Mouse (Mus musculus): ENCODE data around the gene Bcat1. TPM values are rescaled to one million over a fixed set of nuclear protein-coding genes. Genes with fewer than 3 reads are reported as not detected.

The Bcat1 gene
- polyA plus RNA-seq, 1 experiment from 2014 or later = 135 TPM

DNA sequence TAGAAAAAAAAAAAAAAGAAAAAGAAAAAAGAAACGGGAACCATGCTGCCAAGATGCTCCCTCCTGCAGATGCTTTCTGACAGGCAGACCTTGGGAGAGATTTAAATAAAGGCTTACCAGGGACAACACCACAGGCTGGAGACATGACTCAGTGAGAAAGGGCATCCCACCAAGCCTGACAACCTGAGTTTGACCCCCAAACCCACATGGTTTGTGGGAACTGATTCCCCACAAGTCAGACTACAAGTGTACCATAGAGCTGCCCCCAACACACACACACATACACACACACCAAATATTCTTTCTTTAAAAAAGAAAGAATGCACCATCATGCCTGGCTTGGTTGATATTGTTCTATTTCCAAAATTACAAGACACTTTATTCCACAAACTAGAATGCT is 11.9 kb downstream of the Bcat1 start:
- 82% methylated on average over 1 of the region's 1 CpGs for WGBS
- Histone ChIP-seq H3K27ac (no peak overlapping the region), H3K36me3 (replicated peaks) (peaks cover 27% of the 10 kb centered on the region), H3K4me1 (peaks cover 10% of the 10 kb centered on the region), H3K27me3 (ENCODE audit: poor library complexity, severe bottlenecking) (no peaks in the 10 kb centered on the region), H3K4me3 (no peak overlapping the region), H3K9me3 (no peaks in the 10 kb centered on the region)
- no peak for DNase-seq (ENCODE audit: extremely low spot score, low spot score)

DNA sequence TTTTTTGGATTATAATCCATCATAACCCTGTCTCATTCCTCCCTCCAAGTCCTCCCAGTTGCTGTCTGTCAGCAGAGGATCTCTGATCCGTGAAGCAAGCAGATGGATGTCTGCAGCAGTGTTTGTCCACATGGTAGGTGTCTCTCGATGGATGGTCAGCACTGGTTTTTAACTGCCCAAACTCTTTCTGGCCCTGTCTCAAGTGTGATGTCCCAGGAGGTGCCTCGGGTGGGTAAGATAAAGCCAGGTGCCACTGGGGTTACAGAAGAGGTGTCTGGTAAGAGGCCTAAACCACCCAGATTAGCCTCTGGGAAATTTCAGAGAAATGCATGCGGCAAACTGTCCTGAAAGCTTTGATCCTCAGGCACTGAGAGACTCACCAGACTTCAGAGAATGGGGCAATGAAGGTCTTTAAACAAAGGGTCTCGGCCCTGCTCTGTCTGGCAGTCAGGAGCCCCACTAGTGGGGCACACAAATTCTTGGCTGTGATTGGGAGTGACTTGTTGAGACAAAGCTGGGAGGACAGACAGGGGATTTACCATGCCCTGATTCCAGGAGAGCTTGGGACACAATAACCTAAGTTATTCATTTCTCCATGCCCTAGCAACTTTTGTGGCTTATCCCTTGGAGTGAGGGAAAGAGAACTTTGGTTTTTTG is 12.6 kb downstream of the Bcat1 start:
- DNase-seq (ENCODE audit: extremely low spot score, low spot score) = no peak
- Histone ChIP-seq H3K9me3 (no peaks in the 10 kb centered on the region), H3K4me1 (peaks cover 10% of the 10 kb centered on the region), H3K4me3 (no peak overlapping the region), H3K27me3 (ENCODE audit: poor library complexity, severe bottlenecking) (no peaks in the 10 kb centered on the region), H3K27ac (0 out of 2 replicates have a peak overlapping the region, but pooled peaks have one; percentile 44), H3K36me3 (replicated peaks) (peaks cover 27% of the 10 kb centered on the region)
- WGBS = 66% methylated on average over 5 of the region's 5 CpGs

DNA sequence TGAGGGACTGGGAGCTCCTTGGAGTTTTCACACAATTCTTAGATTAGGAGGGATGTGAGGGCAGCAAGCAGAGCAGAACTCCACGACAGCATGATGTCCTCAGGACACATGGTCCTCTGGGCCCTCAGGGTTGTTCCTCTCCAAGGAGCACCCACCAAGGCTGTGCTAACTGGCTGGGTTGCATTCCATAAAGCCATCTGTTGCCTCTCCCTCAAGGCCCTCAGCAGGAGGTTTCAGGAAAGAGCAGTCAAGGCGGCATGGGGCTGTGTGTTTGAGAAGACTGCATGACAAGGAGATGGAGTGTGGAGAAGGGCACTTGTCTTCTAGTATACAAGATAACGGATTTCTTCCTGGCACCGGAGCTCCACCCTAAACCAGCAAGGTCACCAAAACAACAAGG is 13.2 kb downstream of the Bcat1 start:
- Histone ChIP-seq H3K27ac (no peak overlapping the region), H3K36me3 (replicated peaks) (peaks cover 31% of the 10 kb centered on the region)
- 72% methylated on average over 4 of the region's 4 CpGs for WGBS

DNA sequence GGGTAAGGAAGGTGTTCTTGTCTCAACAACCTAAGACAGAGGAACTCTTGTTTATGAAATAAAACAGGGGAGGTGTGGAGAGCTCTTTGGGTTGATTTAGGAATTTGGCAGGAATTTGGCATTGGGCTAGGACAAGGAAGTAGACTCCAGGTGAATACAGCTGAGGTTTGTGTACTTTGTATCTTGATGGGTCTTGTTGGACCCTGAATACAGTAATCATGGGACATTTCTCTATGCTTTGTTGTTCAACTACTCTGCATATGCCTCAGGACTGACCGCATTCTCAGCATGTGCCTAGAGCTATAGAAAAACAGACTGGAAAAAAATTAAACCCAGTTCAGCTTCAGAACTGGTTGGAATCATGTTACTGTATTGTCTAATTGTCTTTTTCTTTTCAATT is 14.6 kb downstream of the Bcat1 start:
- 98% methylated on average over 1 of the region's 1 CpGs for WGBS
- Histone ChIP-seq H3K9me3 (no peaks in the 10 kb centered on the region), H3K4me3 (no peak overlapping the region), H3K27ac (no peak overlapping the region), H3K36me3 (replicated peaks) (peaks cover 27% of the 10 kb centered on the region), H3K27me3 (ENCODE audit: poor library complexity, severe bottlenecking) (no peaks in the 10 kb centered on the region), H3K4me1 (peaks cover 10% of the 10 kb centered on the region)
- DNase-seq (ENCODE audit: extremely low spot score, low spot score) = no peak

More for the DNA sequence above, 13.2 kb downstream of the Bcat1 start:
- Histone ChIP-seq H3K9me3 (no peaks in the 10 kb centered on the region), H3K4me3 (no peak overlapping the region), H3K4me1 (peaks cover 10% of the 10 kb centered on the region), H3K27me3 (ENCODE audit: poor library complexity, severe bottlenecking) (no peaks in the 10 kb centered on the region)
- DNase-seq (ENCODE audit: extremely low spot score, low spot score) = no peak

DNA sequence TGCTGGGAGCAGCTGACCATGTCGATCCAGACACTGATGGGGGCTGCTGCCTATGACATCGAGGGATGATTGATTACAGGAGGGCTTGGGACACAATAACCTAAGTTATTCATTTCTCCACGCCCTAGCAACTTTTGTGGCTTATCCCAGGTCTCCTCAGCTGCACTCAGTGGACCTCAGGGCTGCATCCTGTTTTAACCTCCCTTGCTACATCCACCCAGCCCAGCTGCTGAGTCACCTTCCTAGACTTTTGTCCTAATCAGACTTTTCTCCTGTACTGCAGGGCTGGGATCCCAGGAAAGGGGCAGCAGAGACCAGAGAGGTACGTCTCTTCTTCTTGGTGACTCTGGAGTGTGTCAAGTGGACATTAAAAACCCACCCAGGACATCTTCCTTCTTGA is 19.9 kb downstream of the Bcat1 start:
- H3K9me3 ChIP-seq = no peaks in the 10 kb centered on the region
- no peak for DNase-seq (ENCODE audit: extremely low spot score, low spot score)
- H3K27ac ChIP-seq = no peak overlapping the region
- WGBS = 79% methylated on average over 4 of the region's 4 CpGs
- H3K27me3 ChIP-seq (ENCODE audit: poor library complexity, severe bottlenecking) = no peaks in the 10 kb centered on the region
- H3K36me3 ChIP-seq (replicated peaks) = peaks cover 18% of the 10 kb centered on the region
- H3K4me1 ChIP-seq = peaks cover 10% of the 10 kb centered on the region
- H3K4me3 ChIP-seq = no peak overlapping the region

DNA sequence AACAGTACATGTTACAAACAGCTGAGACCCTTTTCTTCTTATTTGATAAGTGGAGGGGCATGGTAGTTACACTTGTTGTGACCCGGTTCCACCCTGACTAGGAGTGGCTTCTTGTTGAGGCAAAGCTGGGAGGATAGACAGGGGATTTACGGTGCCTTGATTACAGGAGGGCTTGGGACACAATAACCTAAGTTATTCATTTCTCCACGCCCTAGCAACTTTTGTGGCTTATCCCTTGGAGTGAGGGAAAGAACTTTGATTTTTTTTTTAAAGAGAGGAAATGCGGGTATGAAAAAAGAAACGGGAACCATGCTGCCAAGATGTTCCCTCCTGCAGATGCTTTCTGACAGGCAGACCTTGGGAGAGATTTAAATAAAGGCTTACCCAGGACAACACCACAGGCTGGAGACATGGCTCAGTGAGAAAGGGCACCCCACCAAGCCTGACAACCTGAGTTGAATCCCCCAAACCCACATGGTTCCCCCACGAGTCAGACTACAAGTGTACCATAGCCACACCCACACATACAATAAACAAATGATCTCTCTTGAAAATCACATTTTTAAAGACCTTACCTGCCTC is 20.6 kb downstream of the Bcat1 start:
- H3K36me3 ChIP-seq (replicated peaks) = peaks cover 18% of the 10 kb centered on the region
- WGBS = 74% methylated on average over 6 of the region's 6 CpGs
- H3K27me3 ChIP-seq (ENCODE audit: poor library complexity, severe bottlenecking) = no peaks in the 10 kb centered on the region
- no peaks in the 10 kb centered on the region for H3K9me3 ChIP-seq
- H3K4me3 ChIP-seq = no peak overlapping the region
- peaks cover 18% of the 10 kb centered on the region for H3K4me1 ChIP-seq
- no peak overlapping the region for H3K27ac ChIP-seq
- DNase-seq (ENCODE audit: extremely low spot score, low spot score) = no peak

DNA sequence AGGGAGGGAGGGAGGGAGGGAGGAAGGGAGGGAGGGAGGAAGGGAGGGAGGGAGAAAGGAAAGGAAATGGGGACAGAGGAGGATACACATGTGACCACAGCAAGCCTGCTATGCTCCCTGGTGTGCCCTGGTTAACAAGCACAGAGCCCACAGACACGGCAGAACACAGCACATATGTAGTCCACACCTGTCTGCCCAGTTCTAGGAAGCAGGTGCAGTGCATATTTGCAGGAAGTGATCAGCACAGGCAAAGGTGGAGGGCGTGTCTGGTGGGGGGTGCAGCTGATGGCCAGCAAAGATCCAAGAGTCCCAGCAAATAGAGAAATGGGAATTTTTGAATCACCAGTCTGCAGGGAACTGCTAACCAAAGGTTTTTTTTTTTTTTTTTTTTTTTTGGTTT is 23.3 kb downstream of the Bcat1 start:
- DNase-seq (ENCODE audit: extremely low spot score, low spot score) = no peak
- peaks cover 45% of the 10 kb centered on the region for H3K4me1 ChIP-seq
- WGBS = 85% methylated on average over 2 of the region's 2 CpGs
- H3K27me3 ChIP-seq (ENCODE audit: poor library complexity, severe bottlenecking) = peaks cover 14% of the 10 kb centered on the region
- H3K27ac ChIP-seq = no peak overlapping the region
- no peak overlapping the region for H3K4me3 ChIP-seq
- peaks cover 11% of the 10 kb centered on the region for H3K36me3 ChIP-seq (replicated peaks)
- no peaks in the 10 kb centered on the region for H3K9me3 ChIP-seq

DNA sequence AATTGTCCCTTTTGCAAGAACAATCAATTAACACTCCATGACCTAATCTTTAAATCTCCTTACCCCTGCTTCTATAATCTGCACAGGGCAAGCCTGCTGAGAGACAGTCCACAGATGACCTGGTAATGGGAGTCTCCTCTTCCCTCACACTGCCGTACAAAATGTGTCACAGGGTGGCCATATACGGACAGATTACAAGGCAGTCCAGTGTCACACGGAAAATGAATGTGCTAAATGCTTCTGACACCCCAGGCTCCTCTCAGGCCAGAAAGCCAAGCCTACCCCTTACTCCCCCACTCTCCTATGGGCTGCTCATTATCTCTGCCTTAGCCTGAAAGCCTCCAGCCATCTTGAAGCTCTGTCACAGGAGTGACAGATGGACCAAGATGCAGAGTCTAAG is 25.1 kb downstream of the Bcat1 start:
- H3K27ac ChIP-seq = no peak overlapping the region
- H3K9me3 ChIP-seq = no peaks in the 10 kb centered on the region
- peaks cover 62% of the 10 kb centered on the region for H3K4me1 ChIP-seq
- H3K27me3 ChIP-seq (ENCODE audit: poor library complexity, severe bottlenecking) = peaks cover 14% of the 10 kb centered on the region
- no peak for DNase-seq (ENCODE audit: extremely low spot score, low spot score)
- no peak overlapping the region for H3K4me3 ChIP-seq
- H3K36me3 ChIP-seq (replicated peaks) = peaks cover 9% of the 10 kb centered on the region
- 37% methylated on average over 3 of the region's 3 CpGs for WGBS

DNA sequence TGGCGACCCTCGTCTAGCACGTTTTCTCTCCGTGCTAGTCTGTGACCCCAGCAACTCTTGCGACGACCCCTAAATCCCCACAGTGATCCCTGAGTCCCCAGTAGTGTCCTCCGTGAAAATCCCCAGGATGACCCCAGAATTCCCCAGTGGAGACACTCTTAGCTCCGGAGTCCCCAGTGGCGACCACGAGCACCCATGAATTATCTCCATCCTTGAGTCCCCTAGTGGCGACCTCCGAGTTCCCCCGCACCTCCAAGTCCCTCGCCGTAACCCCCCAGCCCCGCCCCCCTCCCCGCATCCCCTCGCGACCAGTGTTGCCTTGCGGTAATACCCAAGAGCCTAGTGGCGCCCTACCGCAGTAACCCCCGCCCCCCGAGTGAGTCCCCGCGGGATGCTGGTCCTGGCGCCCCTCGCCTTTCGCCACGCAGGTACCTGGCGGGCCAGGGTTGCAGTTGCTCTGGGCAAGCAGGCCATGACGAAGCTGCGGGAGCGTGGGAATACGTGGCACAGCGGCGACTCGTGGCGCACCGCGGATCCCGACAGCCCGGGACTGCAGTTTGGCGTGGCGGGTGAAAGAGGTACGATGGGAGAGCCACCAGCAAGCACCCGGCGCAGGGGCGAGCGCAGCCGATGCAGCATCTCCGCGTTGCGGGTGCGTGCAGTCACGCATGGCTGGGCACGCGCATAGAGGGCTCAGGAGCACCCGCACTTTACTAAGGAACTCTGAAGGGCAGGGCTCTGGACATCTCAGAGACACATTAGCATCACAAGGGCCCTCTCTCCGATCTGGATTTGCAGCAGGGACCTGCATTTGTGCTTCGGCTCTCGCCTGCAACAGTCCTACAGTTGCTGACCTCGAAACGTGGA is 27.6 kb downstream of the Bcat1 start:
- Histone ChIP-seq H3K4me3 (peak overlapping the region; percentile 73), H3K9me3 (no peaks in the 10 kb centered on the region), H3K36me3 (replicated peaks) (peaks cover 13% of the 10 kb centered on the region), H3K27me3 (ENCODE audit: poor library complexity, severe bottlenecking) (peaks cover 14% of the 10 kb centered on the region), H3K4me1 (peaks cover 76% of the 10 kb centered on the region), H3K27ac (peak overlapping the region; percentile 88)
- 1% methylated on average over 64 of the region's 64 CpGs for WGBS
- peak; percentile 55 for DNase-seq (ENCODE audit: extremely low spot score, low spot score)

DNA sequence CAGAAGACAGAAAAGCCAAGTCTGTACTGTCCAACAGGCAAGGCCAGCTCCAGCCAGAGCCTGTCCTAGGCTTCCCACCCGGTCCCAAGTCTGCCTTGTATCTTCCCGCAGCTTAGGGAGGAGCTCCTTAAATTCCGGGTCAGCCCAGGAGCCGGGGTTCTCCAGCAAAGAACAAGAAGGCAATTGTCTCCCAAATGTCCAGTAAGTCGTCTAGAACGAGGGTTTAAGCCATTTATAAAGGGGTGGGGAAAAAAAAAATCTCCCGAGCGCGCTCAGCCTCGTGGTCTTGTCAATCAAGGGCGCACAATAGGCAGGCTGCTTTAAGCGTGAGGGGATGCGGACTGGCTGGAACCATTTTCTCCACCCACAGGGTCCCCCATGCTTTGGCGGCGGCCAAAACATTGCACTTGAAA is 28.5 kb downstream of the Bcat1 start:
- H3K27me3 ChIP-seq (ENCODE audit: poor library complexity, severe bottlenecking) = peaks cover 14% of the 10 kb centered on the region
- H3K4me3 ChIP-seq = peak overlapping the region; percentile 73
- H3K9me3 ChIP-seq = no peaks in the 10 kb centered on the region
- peaks cover 80% of the 10 kb centered on the region for H3K4me1 ChIP-seq
- peak overlapping the region; percentile 88 for H3K27ac ChIP-seq
- WGBS = under 1% methylated on average over 15 of the region's 15 CpGs
- DNase-seq (ENCODE audit: extremely low spot score, low spot score) = peak; percentile 79
- H3K36me3 ChIP-seq (replicated peaks) = peaks cover 15% of the 10 kb centered on the region; the same call in 1 of the 2 replicates

DNA sequence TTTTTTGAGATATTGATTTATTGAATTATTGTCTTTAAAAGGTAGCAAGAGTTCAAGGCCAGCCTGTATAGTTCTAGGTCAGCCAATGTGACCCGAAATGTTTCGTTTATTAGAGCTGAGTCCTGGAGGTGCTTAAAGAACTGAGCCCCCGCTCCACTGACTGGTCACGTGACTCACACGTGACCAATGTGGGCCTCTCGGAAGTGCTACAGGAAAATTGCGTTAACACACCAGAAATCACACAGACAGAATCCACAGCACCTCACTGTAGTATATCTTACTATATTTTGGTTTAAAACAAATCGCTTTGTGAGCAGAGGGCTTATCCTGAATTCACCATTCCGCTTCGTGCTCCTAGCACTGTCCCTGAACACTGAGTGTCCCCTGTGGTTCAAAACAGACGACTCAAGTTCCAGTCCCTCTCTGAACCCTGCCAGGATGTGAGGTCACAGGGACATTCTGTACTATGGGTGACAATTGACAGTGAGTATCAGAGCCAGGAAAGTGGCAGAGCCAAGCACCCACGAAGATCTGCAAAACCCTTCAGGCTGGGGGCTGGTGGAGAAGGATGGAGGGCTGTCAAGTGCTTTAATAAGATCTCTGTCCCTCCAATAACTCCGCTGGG is 29.6 kb downstream of the Bcat1 start:
- Histone ChIP-seq H3K4me1 (peaks cover 81% of the 10 kb centered on the region), H3K9me3 (no peaks in the 10 kb centered on the region), H3K27ac (peak overlapping the region; percentile 88), H3K27me3 (ENCODE audit: poor library complexity, severe bottlenecking) (peaks cover 14% of the 10 kb centered on the region), H3K36me3 (replicated peaks) (peaks cover 15% of the 10 kb centered on the region; the same call in 1 of the 2 replicates), H3K4me3 (peak overlapping the region; percentile 73)
- no peak for DNase-seq (ENCODE audit: extremely low spot score, low spot score)
- 84% methylated on average over 13 of the region's 13 CpGs for WGBS

DNA sequence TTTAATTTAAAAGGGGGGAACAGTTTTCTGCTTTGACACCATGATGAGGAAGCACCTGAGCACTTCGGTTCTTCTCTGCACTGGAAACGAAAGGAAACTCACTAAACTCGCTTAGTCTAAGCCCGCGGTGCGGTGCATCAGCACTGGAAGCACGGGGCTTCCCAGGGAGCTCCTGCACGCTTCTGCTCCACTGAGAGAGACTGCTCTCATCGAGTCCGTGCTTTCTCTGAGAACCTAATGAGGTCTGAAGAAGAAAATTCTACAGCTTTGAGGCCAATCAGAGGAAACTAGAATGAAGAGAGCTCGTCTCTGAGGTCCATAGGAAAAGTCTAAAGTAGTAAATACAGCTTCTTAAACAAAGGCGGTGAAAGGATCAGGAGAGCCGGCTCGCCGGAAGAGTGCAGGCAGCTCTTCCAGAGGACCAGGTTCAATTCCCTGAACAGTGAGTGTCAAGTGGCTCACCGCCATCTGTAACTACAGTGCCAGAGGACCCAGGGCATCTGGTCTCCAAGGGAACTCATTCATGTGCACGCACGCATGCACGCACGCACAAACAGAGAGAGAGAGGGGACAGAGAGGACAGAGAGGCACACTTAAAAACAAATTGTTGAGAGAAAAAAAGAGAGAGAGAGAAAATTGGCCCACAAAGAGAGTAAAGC is 30.9 kb downstream of the Bcat1 start:
- 83% methylated on average over 20 of the region's 20 CpGs for WGBS
- peak overlapping the region; percentile 36 for H3K27ac ChIP-seq

More for the DNA sequence above, 30.9 kb downstream of the Bcat1 start:
- Histone ChIP-seq H3K27me3 (ENCODE audit: poor library complexity, severe bottlenecking) (peaks cover 14% of the 10 kb centered on the region), H3K4me1 (peaks cover 77% of the 10 kb centered on the region), H3K36me3 (replicated peaks) (peaks cover 19% of the 10 kb centered on the region; the same call in 1 of the 2 replicates), H3K4me3 (no peak overlapping the region), H3K9me3 (no peaks in the 10 kb centered on the region)
- DNase-seq (ENCODE audit: extremely low spot score, low spot score) = no peak
